Comparison of ENCODE assay signal across 9 mouse cellular contexts in genomic region chr12:86768986-86769580, GRCm38 (mm10). TPM values are rescaled to one million over a fixed set of nuclear protein-coding genes. Genes with fewer than 3 reads are reported as not detected.
DNase-seq lines count a peak whose midpoint lies in the region; ATAC-seq and TF ChIP-seq lines count a peak whose summit lies in the region.
"Had no signal": no experiment of that assay in that cellular context is flagged by ENCODE, and none has a peak within 500 bp of the region (broad histone marks: within the 10 kb centered on the region; RNA-seq: fewer than 3 reads in every experiment).

No protein-coding gene starts in this region.

- H3K9me3 ChIP-seq in midbrain, embryonic 14.5 days (ENCODE audit: control insufficient read depth, low read length): no peaks in the 10 kb centered on the region
- H3K9me3 ChIP-seq in midbrain, embryonic 16.5 days (replicated peaks; ENCODE audit: control insufficient read depth, low read length, poor library complexity, severe bottlenecking): no peaks in the 10 kb centered on the region

- H3K36me3 ChIP-seq in midbrain, embryonic 14.5 days (ENCODE audit: control insufficient read depth, insufficient read depth, low read length): no peaks in the 10 kb centered on the region
- no peaks in the 10 kb centered on the region for H3K36me3 ChIP-seq in midbrain, embryonic 16.5 days (ENCODE audit: control insufficient read depth, insufficient read depth, low read length)

- no peak for TF ChIP-seq POLR2A in bone marrow, adult 2 months (IDR thresholded peaks at IDR 0.05; ENCODE audit: borderline replicate concordance, control insufficient read depth, low read depth, low read length)
- TF ChIP-seq POLR2A in embryonic fibroblast, embryonic 13.5 days (IDR thresholded peaks at IDR 0.05; ENCODE audit: low read depth, low read length): no peak

- no peak overlapping the region for H3K27ac ChIP-seq in midbrain, embryonic 14.5 days (replicated peaks; ENCODE audit: low read depth, low read length)
- H3K27ac ChIP-seq in midbrain, embryonic 16.5 days (ENCODE audit: low read length): no peak overlapping the region
- no peak overlapping the region for H3K27ac ChIP-seq in bone marrow, adult 2 months (ENCODE audit: control insufficient read depth, insufficient read depth, low read depth, low read length, poor library complexity)
- H3K27ac ChIP-seq in embryonic fibroblast, embryonic 13.5 days (ENCODE audit: insufficient read depth, low read length): no peak overlapping the region

- WGBS in midbrain, embryonic 14.5 days: 31% methylated on average over 4 of the region's 4 CpGs
- WGBS in midbrain, embryonic 16.5 days: 37% methylated on average over 4 of the region's 4 CpGs
- 36% methylated on average over 4 of the region's 4 CpGs for WGBS in bone marrow, adult 2 months

- no peak overlapping the region for H3K4me3 ChIP-seq in midbrain, embryonic 14.5 days (replicated peaks; ENCODE audit: low read depth, low read length)
- no peak overlapping the region for H3K4me3 ChIP-seq in midbrain, embryonic 16.5 days (ENCODE audit: low read depth, low read length)
- H3K4me3 ChIP-seq in bone marrow, adult 2 months (replicated peaks; ENCODE audit: control insufficient read depth, low read depth, low read length): no peak overlapping the region
- no peak overlapping the region for H3K4me3 ChIP-seq in embryonic fibroblast, embryonic 13.5 days (ENCODE audit: insufficient read depth, low read length)

- H3K9ac ChIP-seq in midbrain, embryonic 14.5 days (replicated peaks; ENCODE audit: low read length): no peak overlapping the region
- H3K9ac ChIP-seq in midbrain, embryonic 16.5 days (ENCODE audit: low read depth, low read length): no peak overlapping the region

- H3K27me3 ChIP-seq in midbrain, embryonic 14.5 days (ENCODE audit: control insufficient read depth, insufficient read depth, low read length): no peaks in the 10 kb centered on the region
- no peaks in the 10 kb centered on the region for H3K27me3 ChIP-seq in midbrain, embryonic 16.5 days (ENCODE audit: control insufficient read depth, insufficient read depth, low read depth, low read length)

- peaks cover 17% of the 10 kb centered on the region for H3K4me1 ChIP-seq in midbrain, embryonic 14.5 days (ENCODE audit: control insufficient read depth, insufficient read depth, low read length)
- peaks cover 19% of the 10 kb centered on the region for H3K4me1 ChIP-seq in midbrain, embryonic 16.5 days (ENCODE audit: control insufficient read depth, insufficient read depth, low read length)
- H3K4me1 ChIP-seq in bone marrow, adult 2 months (ENCODE audit: control insufficient read depth, insufficient read depth, low read length): no peaks in the 10 kb centered on the region
- peaks cover 7% of the 10 kb centered on the region for H3K4me1 ChIP-seq in embryonic fibroblast, embryonic 13.5 days (ENCODE audit: control insufficient read depth, insufficient read depth, low read length)

- no peak overlapping the region for H3K4me2 ChIP-seq in midbrain, embryonic 14.5 days (ENCODE audit: low read length)
- no peak overlapping the region for H3K4me2 ChIP-seq in midbrain, embryonic 16.5 days (ENCODE audit: low read length)

- ATAC-seq in midbrain, embryonic 14.5 days (ENCODE audit: low FRiP score, low TSS enrichment): no peak
- no peak for ATAC-seq in midbrain, embryonic 16.5 days
- peak; percentile 68 to 69 for ATAC-seq in hematopoietic stem cell, adult 5-6 weeks (replicated peaks in 1 of 2; ENCODE audit: insufficient read depth in 1 of 2, low FRiP score in 2 of 2, low TSS enrichment in 1 of 2, low read depth in 1 of 2, poor library complexity in 2 of 2, severe bottlenecking in 2 of 2)

- peak; percentile 92 for TF ChIP-seq CTCF in bone marrow, adult 2 months (IDR thresholded peaks at IDR 0.05; ENCODE audit: control insufficient read depth, insufficient read depth, low read length)
- peak; percentile 90 for TF ChIP-seq CTCF in embryonic fibroblast, embryonic 13.5 days (IDR thresholded peaks at IDR 0.05; ENCODE audit: borderline replicate concordance, insufficient read depth, low read length)

- intact Hi-C loops in left cerebral cortex, postnatal 4 days (cut with DNase I): loop anchor here (5.0 kb wide), 1 partner anchor 283 kb away; no protein-coding TSS in a partner anchor

- DNase-seq in midbrain, embryonic 14.5 days: peak; percentile 86
- peak; percentile 81 for DNase-seq in left cerebral cortex, postnatal 4 days
- DNase-seq in ovary, postnatal 14 days (ENCODE audit: low spot score): peak; percentile 84
- DNase-seq in thymus, postnatal 14 days: peak; percentile 87

RNA-seq across cellular contexts. Expression of gene Lrrc74a, which starts 34.9 kb away (rescaled TPM):
- not detected in 2 replicates for polyA plus RNA-seq in midbrain, embryonic 14.5 days (2014; fragmentation: Nextera tagmentation; extraction: Ambion mirVana)
- not detected in 2 replicates for polyA plus RNA-seq in midbrain, embryonic 16.5 days (2015; fragmentation: Nextera tagmentation; extraction: Ambion mirVana)
- not detected in 2 replicates for polyA plus RNA-seq in bone marrow, adult 2 months (2011; ENCODE audit: insufficient read depth, insufficient read length, low replicate concordance, missing spikeins)
- polyA plus RNA-seq in embryonic fibroblast, embryonic 13.5 days (2011; ENCODE audit: insufficient read length, low read depth, missing spikeins): not detected in 2 replicates
- total RNA-seq in hematopoietic stem cell, adult 5-6 weeks (2017): not detected in 2 replicates
- not detected for total RNA-seq in left cerebral cortex, postnatal 4 days (2021)
- polyA plus RNA-seq: stomach, embryonic 14.5 days had no signal

RNA-seq across cellular contexts. Expression of gene Angel1, which starts 42.8 kb away (rescaled TPM):
- 11.3 and 11.5 TPM in 2 replicates for polyA plus RNA-seq in midbrain, embryonic 14.5 days (2014; fragmentation: Nextera tagmentation; extraction: Ambion mirVana)
- polyA plus RNA-seq in midbrain, embryonic 16.5 days (2015; fragmentation: Nextera tagmentation; extraction: Ambion mirVana): 10.6 and 10.8 TPM in 2 replicates
- polyA plus RNA-seq in bone marrow, adult 2 months (2011; ENCODE audit: insufficient read depth, insufficient read length, low replicate concordance, missing spikeins): 0.75 and 3.8 TPM in 2 replicates
- polyA plus RNA-seq in embryonic fibroblast, embryonic 13.5 days (2011; ENCODE audit: insufficient read length, low read depth, missing spikeins): 2.1 and 2.3 TPM in 2 replicates
- 1.7 and 3.0 TPM in 2 replicates for total RNA-seq in hematopoietic stem cell, adult 5-6 weeks (2017)
- 1 to 10 TPM; 7.9 to 9.8 TPM for total RNA-seq in left cerebral cortex, postnatal 4 days (2021)

Comparison
In these comparisons a context has a peak if more than half of its experiments do, and no peak if none do; other contexts are left out.
1. ATAC-seq: peak in hematopoietic stem cell, adult 5-6 weeks (2 of 2); none in midbrain, embryonic 14.5 days (single experiment) and midbrain, embryonic 16.5 days (single experiment).
2. Peak in every context shown above with its lines, with median percentiles within 50 percentile points of each other: DNase-seq.